28 mouse cellular contexts compared by ENCODE assay signal in genomic region chr6:50824466-50824865, GRCm38 (mm10).
A peak's percentile ranks its signal among the peaks of the same experiment; 100 is the strongest.
DNase-seq lines count a peak whose midpoint lies in the region; ATAC-seq lines count a peak whose summit lies in the region.
"Had no signal": no experiment of that assay in that cellular context is flagged by ENCODE, and none has a peak within 500 bp of the region (broad histone marks: within the 10 kb centered on the region; RNA-seq: fewer than 3 reads in every experiment).

No protein-coding gene starts in this region.

- H3K9ac ChIP-seq in hindbrain, embryonic 14.5 days = no peak overlapping the region
- no peak overlapping the region for H3K9ac ChIP-seq in kidney, embryonic 14.5 days (ENCODE audit: low read depth, low read length)
- no peak overlapping the region for H3K9ac ChIP-seq in midbrain, embryonic 16.5 days (ENCODE audit: low read depth, low read length)
- no peak overlapping the region for H3K9ac ChIP-seq in embryonic facial prominence, embryonic 12.5 days
- H3K9ac ChIP-seq: forebrain, embryonic 13.5 days; forebrain, postnatal 0 days; heart, embryonic 13.5 days had no signal

- no peak for ATAC-seq in hindbrain, embryonic 14.5 days (ENCODE audit: low FRiP score)
- no peak for ATAC-seq in kidney, embryonic 14.5 days (ENCODE audit: low FRiP score, low TSS enrichment)
- ATAC-seq in midbrain, embryonic 16.5 days = no peak
- ATAC-seq in embryonic facial prominence, embryonic 12.5 days (ENCODE audit: insufficient number of reproducible peaks, insufficient read depth, low FRiP score, low TSS enrichment) = no peak
- ATAC-seq: forebrain, embryonic 13.5 days; forebrain, postnatal 0 days; intestine, postnatal 0 days; Patski had no signal

- no peak overlapping the region for H3K4me2 ChIP-seq in hindbrain, embryonic 14.5 days (replicated peaks)
- no peak overlapping the region for H3K4me2 ChIP-seq in kidney, embryonic 14.5 days (replicated peaks; ENCODE audit: low read depth, low read length)
- no peak overlapping the region for H3K4me2 ChIP-seq in midbrain, embryonic 16.5 days (ENCODE audit: low read length)
- H3K4me2 ChIP-seq in embryonic facial prominence, embryonic 12.5 days (replicated peaks) = no peak overlapping the region
- H3K4me2 ChIP-seq: forebrain, embryonic 13.5 days; heart, embryonic 13.5 days had no signal

- H3K4me1 ChIP-seq in hindbrain, embryonic 10.5 days (replicated peaks) = peaks cover 56% of the 10 kb centered on the region
- H3K4me1 ChIP-seq in hindbrain, embryonic 14.5 days (replicated peaks; ENCODE audit: control insufficient read depth, insufficient read depth, low read length) = peaks cover 43% of the 10 kb centered on the region
- peaks cover 40% of the 10 kb centered on the region for H3K4me1 ChIP-seq in kidney, embryonic 14.5 days (ENCODE audit: control insufficient read depth, insufficient read depth, low read length)
- H3K4me1 ChIP-seq in midbrain, embryonic 10.5 days = peaks cover 60% of the 10 kb centered on the region
- peaks cover 32% of the 10 kb centered on the region for H3K4me1 ChIP-seq in midbrain, embryonic 16.5 days (ENCODE audit: control insufficient read depth, insufficient read depth, low read length)
- peaks cover 43% of the 10 kb centered on the region for H3K4me1 ChIP-seq in embryonic facial prominence, embryonic 12.5 days

- no peak for DNase-seq in hindbrain, embryonic 10.5 days (ENCODE audit: low spot score)
- no peak for DNase-seq in hindbrain, embryonic 14.5 days (ENCODE audit: low spot score)
- DNase-seq in kidney, postnatal 10 days = no peak
- no peak for DNase-seq in midbrain, embryonic 10.5 days (ENCODE audit: low spot score)
- no peak for DNase-seq in cerebellum, postnatal 4 days (ENCODE audit: low spot score in 2 of 2)
- DNase-seq: adrenal gland, postnatal 10 days; adrenal gland, postnatal 36 days; B cell, adult 2 months; cerebellum, adult 18-20 months; cerebellum, adult 9-10 months; cerebellum, postnatal 14 days; forebrain, postnatal 0 days; gastrocnemius, adult 2 months; gastrocnemius, postnatal 14 days; heart, adult 18-20 months; heart, postnatal 14 days; heart, postnatal 4 days had no signal

- H3K27me3 ChIP-seq in hindbrain, embryonic 10.5 days (ENCODE audit: insufficient read depth, poor library complexity, severe bottlenecking) = 0 out of 2 replicates have a peak, but pooled peaks cover 5% of the 10 kb centered on the region
- no peaks in the 10 kb centered on the region for H3K27me3 ChIP-seq in hindbrain, embryonic 14.5 days (ENCODE audit: control insufficient read depth, insufficient read depth, low read length)
- H3K27me3 ChIP-seq in kidney, embryonic 14.5 days (ENCODE audit: control insufficient read depth, insufficient read depth, low read length) = no peaks in the 10 kb centered on the region
- peaks cover 13% of the 10 kb centered on the region for H3K27me3 ChIP-seq in midbrain, embryonic 10.5 days (ENCODE audit: low read depth, poor library complexity, severe bottlenecking)
- no peaks in the 10 kb centered on the region for H3K27me3 ChIP-seq in midbrain, embryonic 16.5 days (ENCODE audit: control insufficient read depth, insufficient read depth, low read depth, low read length)
- H3K27me3 ChIP-seq in embryonic facial prominence, embryonic 12.5 days = no peaks in the 10 kb centered on the region
- H3K27me3 ChIP-seq: CH12.LX, Patski had no signal

- peak overlapping the region; percentile 86 for H3K27ac ChIP-seq in hindbrain, embryonic 10.5 days
- H3K27ac ChIP-seq in hindbrain, embryonic 14.5 days = no peak overlapping the region
- 0 out of 2 replicates have a peak overlapping the region, but pooled peaks have one; percentile 96 for H3K27ac ChIP-seq in kidney, embryonic 14.5 days (ENCODE audit: low read depth, low read length)
- peak overlapping the region; percentile 91 for H3K27ac ChIP-seq in midbrain, embryonic 10.5 days (replicated peaks)
- H3K27ac ChIP-seq in midbrain, embryonic 16.5 days (ENCODE audit: low read length) = no peak overlapping the region
- peak overlapping the region; percentile 50; the same call in 1 of the 2 replicates for H3K27ac ChIP-seq in embryonic facial prominence, embryonic 12.5 days
- H3K27ac ChIP-seq: gastrocnemius, adult 2 months; heart, embryonic 10.5 days; heart, embryonic 13.5 days had no signal

- no peak overlapping the region for H3K4me3 ChIP-seq in hindbrain, embryonic 10.5 days
- no peak overlapping the region for H3K4me3 ChIP-seq in hindbrain, embryonic 14.5 days (replicated peaks; ENCODE audit: low read length)
- H3K4me3 ChIP-seq in kidney, embryonic 14.5 days (ENCODE audit: low read length) = no peak overlapping the region
- no peak overlapping the region for H3K4me3 ChIP-seq in midbrain, embryonic 10.5 days
- H3K4me3 ChIP-seq in midbrain, embryonic 16.5 days (ENCODE audit: low read depth, low read length) = no peak overlapping the region
- H3K4me3 ChIP-seq in embryonic facial prominence, embryonic 12.5 days = no peak overlapping the region
- H3K4me3 ChIP-seq: forebrain, embryonic 10.5 days; forebrain, embryonic 13.5 days; gastrocnemius, adult 2 months; heart, embryonic 10.5 days; heart, embryonic 13.5 days had no signal

- H3K9me3 ChIP-seq in hindbrain, embryonic 10.5 days = 0 out of 2 replicates have a peak, but pooled peaks cover 7% of the 10 kb centered on the region
- H3K9me3 ChIP-seq in hindbrain, embryonic 14.5 days (ENCODE audit: control insufficient read depth, low read length) = no peaks in the 10 kb centered on the region
- peaks cover 5% of the 10 kb centered on the region; the same call in 1 of the 2 replicates for H3K9me3 ChIP-seq in kidney, embryonic 14.5 days (ENCODE audit: control insufficient read depth, low read length)
- peaks cover 8% of the 10 kb centered on the region; the same call in 1 of the 2 replicates for H3K9me3 ChIP-seq in midbrain, embryonic 10.5 days (replicated peaks)
- H3K9me3 ChIP-seq in midbrain, embryonic 16.5 days (replicated peaks; ENCODE audit: control insufficient read depth, low read length, poor library complexity, severe bottlenecking) = 0 out of 2 replicates have a peak, but pooled peaks cover 2% of the 10 kb centered on the region
- H3K9me3 ChIP-seq in embryonic facial prominence, embryonic 12.5 days = no peaks in the 10 kb centered on the region
- H3K9me3 ChIP-seq: forebrain, embryonic 10.5 days; heart, embryonic 10.5 days; heart, embryonic 13.5 days had no signal

- WGBS in hindbrain, embryonic 10.5 days = 66% methylated on average over 4 of the region's 4 CpGs
- WGBS in hindbrain, embryonic 14.5 days = 66% methylated on average over 4 of the region's 4 CpGs
- WGBS in kidney, embryonic 14.5 days = 47% methylated on average over 4 of the region's 4 CpGs
- WGBS in midbrain, embryonic 10.5 days = 59% methylated on average over 4 of the region's 4 CpGs
- WGBS in midbrain, embryonic 16.5 days = 52% methylated on average over 4 of the region's 4 CpGs
- WGBS in embryonic facial prominence, embryonic 12.5 days = 67% methylated on average over 4 of the region's 4 CpGs

- no peaks in the 10 kb centered on the region for H3K36me3 ChIP-seq in hindbrain, embryonic 10.5 days
- H3K36me3 ChIP-seq in hindbrain, embryonic 14.5 days (replicated peaks; ENCODE audit: control insufficient read depth, insufficient read depth) = no peaks in the 10 kb centered on the region
- no peaks in the 10 kb centered on the region for H3K36me3 ChIP-seq in kidney, embryonic 14.5 days (ENCODE audit: control insufficient read depth, insufficient read depth, low read length)
- H3K36me3 ChIP-seq in midbrain, embryonic 10.5 days = no peaks in the 10 kb centered on the region
- no peaks in the 10 kb centered on the region for H3K36me3 ChIP-seq in midbrain, embryonic 16.5 days (ENCODE audit: control insufficient read depth, insufficient read depth, low read length)
- no peaks in the 10 kb centered on the region for H3K36me3 ChIP-seq in embryonic facial prominence, embryonic 12.5 days
- H3K36me3 ChIP-seq: forebrain, embryonic 10.5 days; G1E; heart, embryonic 10.5 days; heart, embryonic 13.5 days had no signal

Comparison
In these comparisons a context has a peak if more than half of its experiments do, and no peak if none do; other contexts are left out.
1. H3K27ac ChIP-seq: peak in hindbrain, embryonic 10.5 days (single experiment), kidney, embryonic 14.5 days (single experiment), midbrain, embryonic 10.5 days (single experiment) and embryonic facial prominence, embryonic 12.5 days (single experiment); none in hindbrain, embryonic 14.5 days (single experiment) and midbrain, embryonic 16.5 days (single experiment).